Mouse (Mus musculus): ENCODE results near the gene Myh9.

DNA sequence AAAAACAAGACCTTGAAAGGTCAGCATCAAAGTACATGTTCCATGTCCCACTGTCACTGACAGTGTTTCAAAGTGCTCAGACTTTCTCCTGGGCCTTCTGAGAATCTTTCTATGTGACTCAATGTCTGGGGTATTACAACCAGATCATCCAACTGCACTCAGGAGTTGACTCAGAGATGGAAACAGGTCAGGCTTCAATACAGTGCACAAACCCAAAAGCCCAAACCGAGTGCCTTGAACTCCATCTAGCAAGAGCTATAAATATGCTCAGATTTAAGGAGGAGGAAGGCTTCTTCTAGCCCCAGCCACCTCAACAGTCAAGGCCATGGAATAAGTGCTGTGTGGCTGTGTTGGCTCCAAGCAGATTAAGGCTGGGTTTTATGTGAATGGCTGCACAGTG lies 56.2 kb downstream of the Myh9 start:
- TF ChIP-seq CTCF (IDR thresholded peaks at IDR 0.05; ENCODE audit: borderline replicate concordance, extremely low read depth, insufficient read depth, insufficient read length) (no peak), POLR2A (IDR thresholded peaks at IDR 0.05; ENCODE audit: borderline replicate concordance, extremely low read depth, insufficient read depth, insufficient read length, poor library complexity, severe bottlenecking) (no peak)

Measured in brain, embryonic 14.5 days (tissue).